Mouse (Mus musculus) midbrain, postnatal 0 days (tissue): ENCODE data around the gene Gm20388. TPM values are rescaled to one million over a fixed set of nuclear protein-coding genes. Genes with fewer than 3 reads are reported as not detected.

Source experiments
- ATAC-seq: fragments of 200-750 bp; cut with Nextera tagmentation; 2 replicates; pipeline ENCODE4 v1.8.0; 2017; ENCODE audit warnings: moderate number of reproducible peaks, mild to moderate bottlenecking, moderate TSS enrichment, moderate library complexity; ENCODE audit not compliant: low FRiP score
- DNase-seq: peaks from one replicate; pipeline ENCODE4 v3.0.0-alpha.2; 2015; ENCODE audit warnings: low spot score
- H3K27ac ChIP-seq: fragments of 300-500 bp; sonication (generic); 2 replicates; pipeline ENCODE4 v1.5.1; 2014; ENCODE audit warnings: low read depth, mild to moderate bottlenecking, low read length, mixed read lengths
- H3K27me3 ChIP-seq: fragments of 300-500 bp; sonication (generic); 2 replicates; pipeline ENCODE4 v1.6.1; 2014; ENCODE audit warnings: low read length, control low read depth, mixed read lengths; ENCODE audit not compliant: insufficient read depth
- H3K36me3 ChIP-seq: fragments of 300-500 bp; sonication (generic); 2 replicates; pipeline ENCODE4 v1.6.1; 2014; ENCODE audit warnings: low read length, control low read depth, mixed read lengths; ENCODE audit not compliant: insufficient read depth
- H3K4me1 ChIP-seq: fragments of 300-500 bp; sonication (generic); 2 replicates; pipeline ENCODE4 v1.6.1; 2014; ENCODE audit warnings: mild to moderate bottlenecking, control low read depth, antibody characterized with exemption, low read length, mixed read lengths; ENCODE audit not compliant: insufficient read depth
- H3K4me2 ChIP-seq: fragments of 300-500 bp; sonication (generic); 2 replicates; pipeline ENCODE4 v1.6.1; 2014; ENCODE audit warnings: low read depth, mild to moderate bottlenecking, low read length, mixed read lengths; ENCODE audit not compliant: poor library complexity, severe bottlenecking
- H3K4me3 ChIP-seq: fragments of 300-500 bp; sonication (generic); 2 replicates; pipeline ENCODE4 v1.5.1; 2014; ENCODE audit warnings: low read depth, mild to moderate bottlenecking, low read length, moderate library complexity
- H3K9ac ChIP-seq: fragments of 300-500 bp; sonication (generic); replicated peaks from 2 replicates; pipeline ENCODE4 v1.6.1; 2014; ENCODE audit warnings: mild to moderate bottlenecking, low read length, moderate library complexity, mixed read lengths; ENCODE audit not compliant: poor library complexity, severe bottlenecking
- H3K9me3 ChIP-seq: fragments of 300-500 bp; sonication (generic); 2 replicates; pipeline ENCODE4 v1.6.1; 2016; ENCODE audit warnings: low read length, control low read depth
- CTCF ChIP-seq: IDR thresholded peaks from 2 replicates; pipeline ENCODE4 v1.5.1; 2016; ENCODE audit warnings: antibody characterized with exemption, mild to moderate bottlenecking
- WGBS: fragments of 180-500 bp; shearing (Covaris S2); extraction: QIAGEN DNeasy Blood & Tissue Kit; methylation state at CpG from one replicate; pipeline ENCODE4 v1.1.7; 2014; 5-methylcytosine and 5-hydroxymethylcytosine counted together
- polyA plus RNA-seq: library from polyadenylated mRNA; unstranded; fragments of >200 nt; fragmentation: Nextera tagmentation; extraction: Ambion mirVana; gene quantifications from 2 replicates; pipeline ENCODE4 v1.2.1, GENCODE M21; 2015
- total RNA-seq: library from RNA; depleted of rRNA; stranded (reverse); fragments of >200 nt; gene quantifications from 2 replicates; pipeline ENCODE4 v1.2.3, GENCODE M21; 2014

The Gm20388 gene
- total and polyA plus RNA-seq, 2 experiments from 2014 or later = 74.2 TPM; not detected in 1

GRCm38 (mm10) chr8:120415474-120415873 lies 504.8 kb downstream of the Gm20388 start:
- Histone ChIP-seq H3K4me1 (peaks cover 34% of the 10 kb centered on the region), H3K4me2 (no peak overlapping the region), H3K36me3 (no peaks in the 10 kb centered on the region), H3K9ac (no peak overlapping the region), H3K27ac (no peak overlapping the region), H3K9me3 (no peaks in the 10 kb centered on the region), H3K27me3 (no peaks in the 10 kb centered on the region), H3K4me3 (no peak overlapping the region)
- TF ChIP-seq CTCF = no peak
- ATAC-seq (no peak), DNase-seq (no peak)
- 69% methylated on average over 9 of the region's 11 CpGs for WGBS

DNA sequence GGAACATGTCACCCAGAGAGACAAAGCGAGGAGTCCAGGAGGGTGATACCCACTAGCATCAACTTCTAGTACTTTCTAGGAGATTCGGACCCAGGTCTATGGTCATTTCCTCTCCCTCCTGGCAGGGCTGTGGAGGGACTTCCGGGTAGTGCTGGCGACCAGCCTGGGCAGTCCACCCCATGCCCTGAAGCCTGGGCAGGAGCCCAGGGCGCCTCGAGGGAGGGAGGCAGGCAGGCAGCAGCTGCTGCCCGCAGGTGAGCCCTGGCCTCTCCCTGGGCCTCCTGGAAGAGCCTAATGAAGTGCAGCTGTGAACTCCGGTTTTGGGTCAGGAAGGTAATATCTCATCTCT lies 505.5 kb downstream of the Gm20388 start:
- H3K27me3 ChIP-seq = no peaks in the 10 kb centered on the region
- no peak for DNase-seq
- WGBS = 53% methylated on average over 8 of the region's 8 CpGs
- no peaks in the 10 kb centered on the region for H3K9me3 ChIP-seq
- no peaks in the 10 kb centered on the region for H3K36me3 ChIP-seq
- no peak for TF ChIP-seq CTCF
- peak overlapping the region; percentile 20; the same call in 1 of the 2 replicates for H3K4me2 ChIP-seq
- H3K9ac ChIP-seq = no peak overlapping the region
- no peak overlapping the region for H3K4me3 ChIP-seq
- ATAC-seq = no peak
- peak overlapping the region; percentile 62 for H3K27ac ChIP-seq
- H3K4me1 ChIP-seq = peaks cover 30% of the 10 kb centered on the region

GRCm38 (mm10) chr8:120416522-120417394 lies 506.1 kb downstream of the Gm20388 start:
- Histone ChIP-seq H3K4me1 (peaks cover 28% of the 10 kb centered on the region), H3K9ac (0 out of 2 replicates have a peak overlapping the region, but pooled peaks have one; percentile 30), H3K27me3 (no peaks in the 10 kb centered on the region), H3K4me3 (no peak overlapping the region), H3K27ac (peak overlapping the region; percentile 62), H3K36me3 (no peaks in the 10 kb centered on the region), H3K9me3 (no peaks in the 10 kb centered on the region), H3K4me2 (peak overlapping the region; percentile 20; the same call in 1 of the 2 replicates)
- 9% methylated on average over 33 of the region's 33 CpGs for WGBS
- DNase-seq = peak; percentile 93
- ATAC-seq = peak; percentile 75
- TF ChIP-seq CTCF = peak; percentile 65

GRCm38 (mm10) chr8:120418188-120418587 lies 507.5 kb downstream of the Gm20388 start:
- Histone ChIP-seq H3K4me2 (no peak overlapping the region), H3K9me3 (no peaks in the 10 kb centered on the region), H3K27me3 (no peaks in the 10 kb centered on the region), H3K9ac (no peak overlapping the region), H3K36me3 (no peaks in the 10 kb centered on the region), H3K4me3 (no peak overlapping the region), H3K27ac (no peak overlapping the region), H3K4me1 (peaks cover 22% of the 10 kb centered on the region)
- DNase-seq = no peak
- no peak for TF ChIP-seq CTCF
- WGBS = 74% methylated on average over 5 of the region's 5 CpGs
- ATAC-seq = no peak

- ATAC-seq (no peak), DNase-seq (no peak)
- Histone ChIP-seq H3K4me1 (peaks cover 29% of the 10 kb centered on the region), H3K9ac (no peak overlapping the region), H3K4me2 (no peak overlapping the region), H3K36me3 (no peaks in the 10 kb centered on the region), H3K4me3 (no peak overlapping the region), H3K9me3 (no peaks in the 10 kb centered on the region), H3K27ac (no peak overlapping the region), H3K27me3 (no peaks in the 10 kb centered on the region)
- TF ChIP-seq CTCF = no peak
- 84% methylated on average over 9 of the region's 9 CpGs for whole genome bisulfite sequencing
These were observed 509.0 kb downstream of the Gm20388 start for GRCm38 (mm10) chr8:120419675-120420074.

DNA sequence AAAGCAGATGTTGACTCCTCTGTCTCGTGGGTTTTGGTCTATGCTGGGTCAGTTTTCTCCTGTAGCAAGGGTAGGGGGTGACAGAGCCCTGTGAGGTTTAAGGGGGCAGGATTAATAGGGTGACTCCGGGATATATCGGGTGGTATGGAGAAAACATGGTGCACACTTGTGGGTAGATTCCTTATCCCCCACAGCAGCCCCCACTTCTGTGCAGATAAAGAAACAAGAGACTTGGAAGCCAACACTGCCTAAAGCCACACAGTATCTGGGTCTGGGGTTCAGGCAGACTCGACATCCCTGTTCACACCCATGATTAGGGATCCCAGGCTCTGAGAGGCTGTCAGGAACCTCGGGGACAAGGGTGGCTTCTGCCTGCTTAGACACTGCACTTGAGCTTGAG lies 509.6 kb downstream of the Gm20388 start:
- no peak for ATAC-seq

More for the DNA sequence above, 509.6 kb downstream of the Gm20388 start:
- no peak overlapping the region for H3K4me3 ChIP-seq
- no peak for DNase-seq
- H3K4me2 ChIP-seq = no peak overlapping the region
- H3K9me3 ChIP-seq = no peaks in the 10 kb centered on the region
- WGBS = 79% methylated on average over 5 of the region's 5 CpGs
- no peak for TF ChIP-seq CTCF
- no peaks in the 10 kb centered on the region for H3K36me3 ChIP-seq
- H3K27me3 ChIP-seq = no peaks in the 10 kb centered on the region
- no peak overlapping the region for H3K27ac ChIP-seq
- H3K4me1 ChIP-seq = peaks cover 35% of the 10 kb centered on the region
- no peak overlapping the region for H3K9ac ChIP-seq
